Mouse (Mus musculus) liver, adult 2 months (tissue): Measurements from ENCODE around the gene Fnip2. TPM values are rescaled to one million over a fixed set of nuclear protein-coding genes. Genes with fewer than 3 reads are reported as not detected.

ENCODE experiments used
- DNase-seq: peaks from one replicate; pipeline ENCODE4 v3.0.0-alpha.2; 2011; ENCODE audit warnings: low read depth, low spot score; ENCODE audit errors: extremely low read depth
- H3K27ac ChIP-seq: fragments of 200-500 bp; replicated peaks from 2 replicates; pipeline ENCODE4 v1.5.1; 2012; ENCODE audit warnings: low read depth, mild to moderate bottlenecking, control low read depth, inconsistent platforms, low read length; ENCODE audit not compliant: insufficient read depth
- H3K27me3 ChIP-seq: fragments of 200-500 bp; 2 replicates; pipeline ENCODE4 v1.6.1; 2012; ENCODE audit warnings: mild to moderate bottlenecking, moderate library complexity, low read length, inconsistent platforms; ENCODE audit not compliant: control insufficient read depth, insufficient read depth
- H3K36me3 ChIP-seq: fragments of 200-500 bp; 2 replicates; pipeline ENCODE4 v1.6.1; 2012; ENCODE audit warnings: low read length, inconsistent platforms; ENCODE audit not compliant: control insufficient read depth, insufficient read depth
- H3K4me1 ChIP-seq: fragments of 200-500 bp; 2 replicates; pipeline ENCODE4 v1.6.1; 2011; ENCODE audit warnings: low read length; ENCODE audit not compliant: control insufficient read depth, insufficient read depth
- H3K4me3 ChIP-seq: fragments of 200-500 bp; 2 replicates; pipeline ENCODE4 v1.5.1; 2011; ENCODE audit warnings: low read depth, mild to moderate bottlenecking, control low read depth, low read length, moderate library complexity; ENCODE audit not compliant: insufficient read depth
- H3K79me2 ChIP-seq: fragments of 200-500 bp; 2 replicates; pipeline ENCODE4 v1.6.1; 2012; ENCODE audit warnings: inconsistent platforms, mild to moderate bottlenecking, low read length, moderate library complexity; ENCODE audit not compliant: control insufficient read depth, insufficient read depth
- H3K9ac ChIP-seq: fragments of 200-500 bp; 2 replicates; pipeline ENCODE4 v1.6.1; 2012; ENCODE audit warnings: low read depth, mild to moderate bottlenecking, control low read depth, inconsistent platforms, low read length
- CTCF ChIP-seq: fragments of 200-500 bp; IDR thresholded peaks from 2 replicates; pipeline ENCODE4 v1.5.1; 2011; ENCODE audit warnings: low read depth, low read length, control low read depth
- POLR2A ChIP-seq: fragments of 200-500 bp; IDR thresholded peaks from 2 replicates; pipeline ENCODE4 v1.6.1; 2011; ENCODE audit warnings: low read length, control low read depth; ENCODE audit not compliant: insufficient read depth; ENCODE audit errors: extremely low read depth
- WGBS: fragments of 180-500 bp; shearing (Covaris S2); methylation state at CpG from one replicate; pipeline ENCODE4 v1.1.7; 2018; 5-methylcytosine and 5-hydroxymethylcytosine counted together
- polyA plus RNA-seq: library from polyadenylated mRNA; depleted of rRNA; stranded (reverse); fragments of >200 nt; gene quantifications from 2 replicates; pipeline ENCODE4 v1.2.3, GENCODE M21; 2012
- total RNA-seq: library from RNA; depleted of rRNA; stranded (reverse); fragments of >200 nt; gene quantifications from 2 replicates; pipeline ENCODE4 v1.2.3, GENCODE M21; 2014

The Fnip2 gene
- total and polyA plus RNA-seq, 2 experiments = 6.3 to 46.7 TPM

DNA sequence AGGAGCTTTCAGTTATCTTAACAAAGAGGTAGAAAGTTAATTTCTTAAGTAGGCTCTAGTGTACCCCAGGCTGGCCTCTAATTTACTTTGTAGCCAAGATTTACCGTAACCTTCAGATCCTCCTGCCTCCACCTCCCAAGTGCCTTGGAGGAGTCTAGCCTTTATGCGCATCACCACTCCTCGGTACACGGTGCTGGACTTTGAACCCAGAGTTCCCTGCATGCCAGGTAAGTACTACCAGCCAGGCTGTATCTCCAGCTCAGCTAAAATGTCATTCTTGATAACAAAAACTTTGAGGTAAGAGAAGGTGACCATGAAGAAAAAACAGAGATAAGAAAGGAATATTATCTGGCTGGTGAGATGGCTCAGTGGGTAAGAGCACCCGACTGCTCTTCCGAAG is 7.0 kb downstream of the Fnip2 start:
- no peak for TF ChIP-seq POLR2A
- no peak for TF ChIP-seq CTCF
- H3K79me2 ChIP-seq = peaks cover 23% of the 10 kb centered on the region; the same call in 1 of the 2 replicates
- H3K9ac ChIP-seq = no peak overlapping the region
- DNase-seq = peak; percentile 66
- peaks cover 13% of the 10 kb centered on the region; the same call in 1 of the 2 replicates for H3K4me1 ChIP-seq
- H3K36me3 ChIP-seq = no peaks in the 10 kb centered on the region
- no peaks in the 10 kb centered on the region for H3K27me3 ChIP-seq
- WGBS = 64% methylated on average over 6 of the region's 6 CpGs
- H3K4me3 ChIP-seq = no peak overlapping the region
- peak overlapping the region; percentile 27 for H3K27ac ChIP-seq

DNA sequence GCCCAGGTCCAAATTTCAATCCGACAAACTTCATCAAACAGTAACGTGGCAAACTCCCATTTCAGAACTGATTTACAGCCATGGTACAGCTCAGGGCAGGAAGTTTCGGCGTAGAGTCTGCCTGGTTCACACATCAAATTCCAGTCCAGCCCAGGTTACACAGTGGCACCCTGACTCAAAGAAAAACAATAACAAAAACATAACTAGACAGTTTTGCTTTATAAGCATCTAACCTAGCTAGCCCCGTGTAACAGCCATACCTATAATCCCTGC is 7.9 kb downstream of the Fnip2 start:
- H3K4me3 ChIP-seq = no peak overlapping the region
- 13% methylated on average over 5 of the region's 5 CpGs for WGBS
- H3K36me3 ChIP-seq = no peaks in the 10 kb centered on the region
- peaks cover 10% of the 10 kb centered on the region; the same call in 1 of the 2 replicates for H3K4me1 ChIP-seq
- H3K79me2 ChIP-seq = peaks cover 21% of the 10 kb centered on the region; the same call in 1 of the 2 replicates
- H3K27me3 ChIP-seq = no peaks in the 10 kb centered on the region
- H3K9ac ChIP-seq = no peak overlapping the region
- peak; percentile 92 for DNase-seq
- peak overlapping the region; percentile 77 for H3K27ac ChIP-seq
- TF ChIP-seq POLR2A = no peak
- no peak for TF ChIP-seq CTCF

DNA sequence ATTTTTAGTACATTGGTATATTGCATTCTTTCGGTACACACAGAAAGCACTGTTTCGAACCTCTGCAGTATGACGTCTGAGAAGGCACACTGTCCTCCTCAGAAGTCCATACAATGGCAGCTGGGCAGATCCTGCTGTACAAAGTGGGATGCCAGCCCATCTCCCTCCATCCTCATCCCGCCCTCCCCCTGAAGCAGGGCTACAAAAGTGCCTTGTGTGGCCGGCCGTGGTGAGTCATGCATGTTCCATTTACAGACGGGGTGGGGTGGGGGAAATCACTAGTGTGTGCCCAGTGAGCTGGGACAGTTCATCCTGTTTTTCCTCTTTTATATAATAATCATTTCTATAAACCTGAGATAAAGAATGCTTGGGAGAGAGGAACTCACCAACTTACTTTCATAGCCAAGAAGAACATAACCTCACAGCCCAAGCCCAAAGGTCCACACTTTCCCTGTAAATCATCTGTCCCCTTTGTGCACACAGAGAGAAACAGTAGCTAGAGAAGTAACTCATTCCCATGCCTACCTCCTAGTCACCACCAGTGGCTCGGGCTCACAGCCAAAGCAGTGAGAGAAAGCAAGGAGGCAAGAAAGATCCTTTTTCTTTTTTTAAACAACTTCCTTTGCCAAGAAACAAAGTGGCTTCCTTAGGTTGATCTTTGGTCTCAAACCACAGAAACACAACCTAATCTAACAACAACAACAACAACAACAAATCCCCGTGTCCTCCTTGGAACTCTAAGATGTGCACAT is 8.4 kb downstream of the Fnip2 start:
- Histone ChIP-seq H3K36me3 (no peaks in the 10 kb centered on the region), H3K27me3 (no peaks in the 10 kb centered on the region), H3K9ac (no peak overlapping the region), H3K27ac (peak overlapping the region; percentile 77), H3K4me3 (no peak overlapping the region), H3K4me1 (peaks cover 7% of the 10 kb centered on the region; the same call in 1 of the 2 replicates), H3K79me2 (peaks cover 24% of the 10 kb centered on the region)
- 58% methylated on average over 9 of the region's 9 CpGs for WGBS
- TF ChIP-seq CTCF = peak; percentile 7; the same call in 1 of the 2 replicates
- no peak for TF ChIP-seq POLR2A
- DNase-seq = no peak

DNA sequence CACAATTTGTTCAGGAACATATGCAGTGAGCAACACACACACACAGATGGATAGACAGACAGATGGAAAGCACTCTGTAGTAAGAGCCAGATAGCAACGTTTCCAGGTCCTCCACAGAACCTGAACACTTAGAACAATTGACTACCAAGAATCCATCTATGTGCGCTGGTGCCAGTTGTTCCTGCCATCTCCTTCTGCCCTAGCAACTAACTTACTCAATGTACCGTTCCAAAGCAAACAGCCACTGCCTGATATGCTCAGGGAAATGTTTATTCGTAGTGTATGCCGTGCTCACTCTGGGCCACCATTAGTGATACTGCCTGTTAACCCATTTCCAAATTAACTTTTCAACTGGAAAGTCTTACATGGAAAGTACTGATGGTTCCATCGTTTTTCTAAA is 12.5 kb downstream of the Fnip2 start:
- no peak overlapping the region for H3K27ac ChIP-seq
- WGBS = 23% methylated on average over 6 of the region's 6 CpGs

DNA sequence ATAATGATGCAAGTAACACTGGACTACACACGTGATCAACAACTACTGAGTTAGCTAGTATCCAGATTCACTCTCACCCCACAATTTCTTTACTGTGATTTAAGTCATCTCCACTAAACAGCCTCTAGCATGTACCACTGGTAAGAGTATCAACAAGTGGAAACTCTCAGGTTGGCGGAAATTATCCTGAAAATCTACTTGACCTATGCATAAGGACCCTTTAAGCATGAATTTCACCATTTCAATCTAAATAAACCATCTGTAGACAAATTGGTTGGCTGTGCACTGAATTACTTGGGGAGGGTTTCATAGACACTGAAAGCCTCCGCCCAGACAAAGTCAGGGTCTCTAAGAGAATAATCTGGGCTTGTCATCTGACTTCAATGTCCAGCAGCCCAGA is 13.8 kb downstream of the Fnip2 start:
- no peaks in the 10 kb centered on the region for H3K36me3 ChIP-seq
- peaks cover 39% of the 10 kb centered on the region for H3K79me2 ChIP-seq
- DNase-seq = no peak
- no peaks in the 10 kb centered on the region for H3K27me3 ChIP-seq
- H3K9ac ChIP-seq = no peak overlapping the region
- TF ChIP-seq POLR2A = no peak
- no peak for TF ChIP-seq CTCF
- H3K4me1 ChIP-seq = peaks cover 2% of the 10 kb centered on the region
- no peak overlapping the region for H3K4me3 ChIP-seq
- H3K27ac ChIP-seq = no peak overlapping the region
- WGBS = 96% methylated on average over 3 of the region's 3 CpGs

More for the DNA sequence above, 12.5 kb downstream of the Fnip2 start:
- Histone ChIP-seq H3K4me1 (peaks cover 7% of the 10 kb centered on the region), H3K9ac (no peak overlapping the region), H3K4me3 (no peak overlapping the region), H3K79me2 (peaks cover 38% of the 10 kb centered on the region), H3K36me3 (no peaks in the 10 kb centered on the region), H3K27me3 (no peaks in the 10 kb centered on the region)
- peak; percentile 83 for DNase-seq
- TF ChIP-seq CTCF (no peak), POLR2A (no peak)

DNA sequence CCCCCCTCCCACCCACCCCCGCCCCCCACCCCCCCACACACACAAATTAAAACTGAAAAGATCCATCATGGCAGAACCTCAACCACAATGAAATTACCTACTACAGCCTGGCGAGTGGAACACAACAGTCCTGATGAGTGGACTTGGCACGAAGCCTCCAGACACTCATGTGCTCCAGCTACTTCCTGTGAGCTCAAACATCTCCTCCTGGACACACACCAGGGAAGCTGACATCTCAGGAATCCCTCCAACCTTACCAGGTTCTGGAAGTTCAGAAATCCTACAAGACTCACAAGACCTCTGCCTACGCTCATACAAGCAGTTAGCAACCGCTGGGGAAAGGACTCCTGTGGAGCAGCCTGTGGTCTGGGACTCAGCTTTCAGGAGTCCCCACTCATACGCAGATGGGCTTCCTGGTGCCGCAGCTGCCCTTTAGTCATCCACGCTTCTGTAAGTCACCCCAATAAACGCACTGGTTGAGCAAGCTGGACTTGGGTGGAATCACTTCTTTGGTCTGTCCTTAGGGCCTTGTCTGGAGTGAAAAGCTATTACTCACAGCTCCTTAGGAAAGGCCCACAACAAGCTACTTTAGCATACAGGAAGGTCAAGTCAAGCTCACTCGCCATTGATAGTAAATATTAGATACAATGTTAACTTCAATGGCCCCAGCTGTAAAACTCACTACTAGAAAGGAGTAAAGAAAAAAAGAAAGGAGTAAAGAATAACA is 15.6 kb downstream of the Fnip2 start:
- Histone ChIP-seq H3K36me3 (no peaks in the 10 kb centered on the region), H3K27me3 (no peaks in the 10 kb centered on the region), H3K79me2 (peaks cover 36% of the 10 kb centered on the region), H3K4me1 (peaks cover 1% of the 10 kb centered on the region; the same call in 1 of the 2 replicates), H3K4me3 (no peak overlapping the region), H3K27ac (no peak overlapping the region), H3K9ac (no peak overlapping the region)
- no peak for DNase-seq
- TF ChIP-seq POLR2A (no peak), CTCF (no peak)
- 84% methylated on average over 10 of the region's 10 CpGs for WGBS
